Mouse (Mus musculus) right cerebral cortex, postnatal 25 days (tissue): ENCODE data around the gene Brd2.

Experiments
- DNase-seq: peaks from one replicate; pipeline ENCODE4 v3.0.0; 2022

Brd2 gene

GRCm38 (mm10) chr17:34130073-34130947 is 7.9 kb upstream of the Brd2 start:
- DNase-seq: no peak

GRCm38 (mm10) chr17:34128944-34129791 is 6.7 kb upstream of the Brd2 start:
- DNase-seq: peak; percentile 35

DNA sequence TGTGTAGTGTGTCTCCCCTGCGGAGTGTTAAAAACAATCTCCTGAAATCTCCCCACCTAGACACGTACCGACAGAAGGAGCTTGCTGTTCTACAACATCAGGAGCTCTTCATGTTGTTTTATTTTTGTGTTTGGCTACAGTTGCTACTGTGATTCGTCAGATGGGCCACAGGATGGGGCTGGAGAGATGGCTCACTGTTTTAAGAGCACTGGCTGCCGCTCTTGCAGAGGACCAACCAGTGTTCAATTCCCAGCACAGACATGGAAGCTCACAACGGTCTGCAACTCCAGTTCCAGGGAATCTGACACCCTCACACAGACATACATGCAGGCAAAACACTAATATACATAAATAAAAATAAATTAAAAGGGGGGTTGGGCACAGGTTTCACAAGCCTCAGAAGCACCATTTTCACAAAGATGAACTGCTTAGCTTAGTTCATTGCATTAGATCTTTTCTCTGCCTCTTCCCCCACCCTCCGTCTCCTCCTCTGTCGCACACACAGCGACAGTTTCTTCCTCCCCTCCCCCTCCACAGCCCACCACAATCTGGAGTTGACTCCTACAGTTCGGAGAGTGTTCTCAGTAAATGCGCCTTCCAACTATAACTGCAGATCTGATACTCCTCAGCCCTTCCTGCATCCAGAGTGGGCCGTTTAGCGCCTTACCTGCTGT is 6.0 kb upstream of the Brd2 start:
- peak; percentile 54 for DNase-seq

GRCm38 (mm10) chr17:34127475-34127874 is 5.0 kb upstream of the Brd2 start:
- peak; percentile 62 for DNase-seq

- no peak for DNase-seq
Observed at GRCm38 (mm10) chr17:34126826-34127420, 4.5 kb upstream of the Brd2 start.

DNA sequence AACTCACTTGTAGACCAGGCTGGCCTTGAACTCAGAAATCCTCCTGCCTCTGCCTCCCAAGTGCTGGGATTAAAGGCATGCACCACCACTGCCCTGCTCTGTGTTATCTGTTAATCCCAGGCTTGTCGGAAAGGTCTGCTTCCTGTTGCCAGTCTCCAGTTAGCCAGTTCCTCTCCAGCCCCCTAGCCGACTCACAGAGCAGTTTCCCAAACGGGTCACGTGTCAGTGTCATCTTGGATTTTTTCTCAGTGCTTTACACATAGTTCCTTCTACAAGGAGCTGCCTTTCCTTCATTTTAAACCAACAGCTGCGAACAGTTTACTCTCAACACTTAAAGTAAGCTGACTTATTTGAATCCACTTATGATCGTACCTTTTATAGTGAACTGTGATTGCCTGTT is 2.2 kb upstream of the Brd2 start:
- DNase-seq: no peak

- no peak for DNase-seq
Observed at GRCm38 (mm10) chr17:34123518-34123917, 1.1 kb upstream of the Brd2 start.

- no peak for DNase-seq
Observed at GRCm38 (mm10) chr17:34123111-34123510, 677 bp upstream of the Brd2 start.

GRCm38 (mm10) chr17:34121879-34122187 is 601 bp downstream of the Brd2 start:
- no peak for DNase-seq

GRCm38 (mm10) chr17:34121172-34121878 is 1.1 kb downstream of the Brd2 start:
- peak; percentile 91 for DNase-seq

GRCm38 (mm10) chr17:34120814-34121171 is 1.6 kb downstream of the Brd2 start:
- DNase-seq: peak; percentile 80

DNA sequence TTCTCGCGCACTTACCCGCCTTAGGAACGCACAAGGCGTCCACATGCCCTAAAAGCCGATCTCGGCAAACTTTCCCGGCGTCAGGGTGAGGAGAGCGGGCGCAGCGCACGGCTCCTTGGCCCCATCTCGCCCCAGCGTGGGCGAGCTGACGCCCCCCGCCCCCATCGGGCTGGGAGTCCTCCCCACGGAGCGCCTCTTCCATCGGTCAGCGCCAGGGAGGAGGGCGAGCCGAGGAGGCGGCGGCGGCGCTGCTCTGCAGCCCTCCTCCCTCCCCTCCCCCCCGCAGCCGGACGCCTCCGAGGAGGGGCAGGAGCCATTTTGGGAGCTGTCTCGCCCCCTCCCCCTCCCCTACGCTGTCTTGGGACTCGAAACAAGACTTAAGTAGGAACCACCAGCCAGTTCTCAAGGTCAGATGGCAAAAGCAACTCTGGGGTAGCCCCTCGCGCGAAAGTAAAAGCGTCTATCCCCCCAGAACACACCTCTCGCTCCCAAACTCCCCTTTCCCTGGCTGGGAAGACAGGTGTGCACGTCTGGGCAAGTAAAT is 2.2 kb downstream of the Brd2 start:
- peak; percentile 87 for DNase-seq

DNA sequence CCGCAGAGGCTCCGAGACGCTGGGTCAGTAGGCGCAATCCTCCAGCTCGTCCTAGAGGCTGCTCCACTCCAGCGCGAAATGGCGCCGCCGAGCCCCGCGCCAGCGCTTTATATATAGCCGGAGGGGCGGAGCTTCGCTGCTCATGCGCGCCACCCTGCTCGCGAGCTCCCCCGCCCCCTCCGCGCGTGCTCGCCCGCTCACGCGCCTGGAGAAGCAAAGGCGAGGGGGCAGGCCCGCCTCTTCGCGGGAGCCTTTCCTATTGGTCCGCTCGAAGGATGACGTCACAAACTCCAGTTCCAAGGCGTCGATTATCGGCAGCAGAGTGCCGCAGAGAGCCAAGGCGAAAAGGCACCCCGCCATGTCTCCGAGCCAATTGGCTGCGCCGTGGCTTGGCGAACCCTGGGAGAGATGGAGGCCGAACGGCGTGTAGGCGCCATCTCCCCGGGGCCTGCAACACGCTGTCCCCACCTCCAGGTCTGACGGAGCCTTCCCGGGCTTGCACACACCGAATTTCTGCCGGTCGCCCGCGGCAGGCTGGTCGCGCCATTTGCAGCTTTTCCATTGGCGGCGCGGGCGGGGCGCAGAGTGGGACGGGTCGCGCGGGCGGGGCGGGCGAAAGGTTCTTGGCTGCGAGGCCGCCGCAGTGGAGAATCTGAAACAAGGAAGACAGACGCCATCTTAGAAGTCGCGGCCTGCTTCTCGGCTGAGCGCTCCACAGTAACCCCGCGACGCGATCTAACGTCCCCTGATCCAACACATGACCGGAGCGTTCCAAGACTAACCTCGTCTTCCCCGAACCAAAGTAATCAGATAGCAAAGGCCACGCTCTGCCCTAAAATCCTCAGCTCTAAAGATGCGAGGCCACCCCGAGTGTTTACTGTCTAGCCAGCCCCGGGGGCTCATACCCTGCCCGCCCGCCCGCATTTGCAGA is 2.9 kb downstream of the Brd2 start, which contains the start of gene H2-DMa:
Gene H2-DMa (plus strand): TSS at position 293 of the 931 bp plus-strand sequence.
- peak; percentile 100 for DNase-seq

DNA sequence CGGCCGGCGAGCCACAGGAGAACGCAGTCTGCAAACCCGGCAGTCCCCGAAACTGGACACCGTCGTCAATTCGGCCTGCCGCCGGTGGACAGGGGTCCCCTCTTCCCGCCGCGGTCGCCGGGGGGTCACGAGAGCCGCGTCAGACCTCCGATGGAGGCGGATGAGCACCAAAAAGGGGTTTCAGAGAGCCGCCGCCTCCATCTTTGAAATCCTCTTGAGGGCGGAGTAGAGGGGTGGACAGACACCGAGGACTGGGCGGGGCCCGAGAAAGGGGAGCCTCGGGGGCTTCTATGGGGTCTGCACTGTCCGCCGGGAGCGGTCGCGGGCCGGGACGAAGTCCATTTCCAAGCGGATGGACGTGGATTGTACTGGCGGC is 3.6 kb downstream of the Brd2 start:
- DNase-seq: no peak

- DNase-seq: peak; percentile 58
Observed at GRCm38 (mm10) chr17:34118113-34118872, 4.1 kb downstream of the Brd2 start.

DNA sequence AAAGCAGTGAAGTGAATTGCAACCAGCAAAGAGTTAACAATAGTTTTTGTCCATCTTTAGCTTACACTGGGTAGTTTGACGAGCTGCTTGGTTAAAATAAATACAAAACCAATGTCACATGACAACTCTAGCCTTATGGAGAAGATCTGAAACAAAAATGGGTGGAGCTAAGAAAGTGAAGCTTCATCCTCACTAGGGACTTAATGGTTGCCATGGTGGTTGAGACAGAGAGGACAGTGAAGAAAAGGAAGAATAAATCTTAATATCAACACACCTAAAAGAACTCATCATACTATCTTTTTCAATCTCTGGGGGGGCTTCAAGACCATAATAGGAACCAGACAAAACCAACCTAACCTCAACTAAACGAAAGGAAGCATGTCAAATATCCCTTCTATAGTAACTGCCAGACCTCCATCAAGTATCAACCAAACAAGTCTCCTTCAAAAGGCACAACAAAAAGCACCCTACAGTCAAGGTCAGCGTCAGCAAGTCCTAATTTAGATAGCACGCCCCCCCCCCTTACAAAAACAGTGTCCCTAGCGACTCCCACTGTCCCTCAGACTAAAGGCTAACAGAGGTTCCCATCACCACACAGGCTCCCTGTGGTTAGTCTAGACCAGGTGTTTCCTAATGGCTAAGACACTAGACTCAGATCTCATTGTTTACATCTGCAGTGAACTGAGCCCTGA is 4.9 kb downstream of the Brd2 start:
- no peak for DNase-seq

DNA sequence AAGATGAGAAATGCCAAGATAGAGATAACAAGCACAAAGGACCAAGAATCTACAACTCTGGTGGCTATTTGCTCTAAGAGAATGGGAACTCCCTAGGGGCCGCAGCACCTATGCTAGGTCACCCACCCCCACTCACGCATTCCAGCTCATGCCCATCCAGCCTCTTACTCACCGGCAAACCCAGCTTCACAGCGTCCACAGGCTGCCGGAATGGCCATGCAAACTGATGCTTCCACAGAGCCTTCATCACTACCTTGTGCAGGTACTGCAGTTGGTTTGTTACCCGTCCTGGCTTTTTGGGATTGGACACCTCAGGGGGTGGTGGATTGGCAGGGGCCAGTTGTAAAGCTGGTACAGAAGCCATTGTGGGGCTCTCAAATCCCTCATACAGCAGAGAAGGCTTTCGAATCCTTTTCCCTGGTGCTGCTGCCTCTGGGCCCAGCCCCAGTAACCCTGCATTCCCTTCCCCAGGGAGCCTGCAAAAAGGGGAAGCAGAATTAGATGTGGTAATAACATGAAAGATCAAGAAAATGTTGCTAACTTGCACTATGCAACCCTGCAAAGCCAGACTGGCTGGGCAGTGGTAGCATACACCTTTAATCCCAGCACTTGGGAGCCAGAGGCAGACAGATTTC is 5.6 kb downstream of the Brd2 start:
- peak; percentile 25 for DNase-seq

GRCm38 (mm10) chr17:34114114-34114513 is 8.3 kb downstream of the Brd2 start:
- no peak for DNase-seq

- DNase-seq: no peak
Observed at GRCm38 (mm10) chr17:34110309-34110708, 12.1 kb downstream of the Brd2 start.
